7 mouse cellular contexts compared by ENCODE assay signal in genomic region chr17:32091364-32092240, GRCm38 (mm10). TPM values are rescaled to one million over a fixed set of nuclear protein-coding genes. Genes with fewer than 3 reads are reported as not detected.
A peak's percentile ranks its signal among the peaks of the same experiment; 100 is the strongest.
DNase-seq lines count a peak whose midpoint lies in the region; ATAC-seq and TF ChIP-seq lines count a peak whose summit lies in the region.
"Not testable (repeated sequence)": the region's sequence is repeated elsewhere in the genome, so short reads cannot be mapped to it uniquely, and the experiment has no call there.

No protein-coding gene starts in this region.

- H3K4me2 ChIP-seq in kidney, embryonic 14.5 days (replicated peaks; ENCODE audit: low read depth, low read length): peak overlapping the region; percentile 43
- H3K4me2 ChIP-seq in limb, embryonic 15.5 days: peak overlapping the region; percentile 55
- peak overlapping the region; percentile 55 for H3K4me2 ChIP-seq in midbrain, embryonic 16.5 days (ENCODE audit: low read length)

- H3K36me3 ChIP-seq in heart, embryonic 10.5 days; kidney, embryonic 14.5 days (ENCODE audit: control insufficient read depth, insufficient read depth, low read length); limb, embryonic 15.5 days; midbrain, embryonic 16.5 days (ENCODE audit: control insufficient read depth, insufficient read depth, low read length); spleen, adult 2 months (ENCODE audit: control insufficient read depth, insufficient read depth, low read length): not testable (repeated sequence)

- H3K9ac ChIP-seq in kidney, embryonic 14.5 days (ENCODE audit: low read depth, low read length); limb, embryonic 15.5 days: not testable (repeated sequence)
- H3K9ac ChIP-seq in midbrain, embryonic 16.5 days (ENCODE audit: low read depth, low read length): peak overlapping the region; percentile 58

- not testable (repeated sequence) for TF ChIP-seq CTCF in embryonic fibroblast, embryonic 13.5 days (IDR thresholded peaks at IDR 0.05; ENCODE audit: borderline replicate concordance, insufficient read depth, low read length); spleen, adult 2 months (IDR thresholded peaks at IDR 0.05; ENCODE audit: extremely low read depth, insufficient read depth, insufficient read length, insufficient replicate concordance)

- WGBS in heart, embryonic 10.5 days: 9% methylated on average over 15 of the region's 16 CpGs
- WGBS in kidney, embryonic 14.5 days: 5% methylated on average over 13 of the region's 16 CpGs
- 4% methylated on average over 14 of the region's 16 CpGs for WGBS in limb, embryonic 15.5 days
- 6% methylated on average over 14 of the region's 16 CpGs for WGBS in midbrain, embryonic 16.5 days
- 18% methylated on average over 16 of the region's 16 CpGs for WGBS in spleen, adult 2 months

- H3K27me3 ChIP-seq in heart, embryonic 10.5 days (ENCODE audit: insufficient read depth, poor library complexity, severe bottlenecking); kidney, embryonic 14.5 days (ENCODE audit: control insufficient read depth, insufficient read depth, low read length); limb, embryonic 15.5 days; midbrain, embryonic 16.5 days (ENCODE audit: control insufficient read depth, insufficient read depth, low read depth, low read length); spleen, adult 2 months (ENCODE audit: control insufficient read depth, insufficient read depth, low read length): not testable (repeated sequence)

- H3K4me1 ChIP-seq in embryonic fibroblast, embryonic 13.5 days (ENCODE audit: control insufficient read depth, insufficient read depth, low read length); kidney, embryonic 14.5 days (ENCODE audit: control insufficient read depth, insufficient read depth, low read length); midbrain, embryonic 16.5 days (ENCODE audit: control insufficient read depth, insufficient read depth, low read length); spleen, adult 2 months (ENCODE audit: control insufficient read depth, insufficient read depth, insufficient read length): not testable (repeated sequence)
- H3K4me1 ChIP-seq in heart, embryonic 10.5 days: peaks cover 20% of the 10 kb centered on the region
- H3K4me1 ChIP-seq in limb, embryonic 15.5 days: peaks cover 20% of the 10 kb centered on the region

- H3K4me3 ChIP-seq in embryonic fibroblast, embryonic 13.5 days (ENCODE audit: insufficient read depth, low read length): not testable (repeated sequence)
- peak overlapping the region; percentile 60 for H3K4me3 ChIP-seq in heart, embryonic 10.5 days
- H3K4me3 ChIP-seq in kidney, embryonic 14.5 days (ENCODE audit: low read length): peak overlapping the region; percentile 19
- H3K4me3 ChIP-seq in limb, embryonic 15.5 days: peak overlapping the region; percentile 29
- H3K4me3 ChIP-seq in midbrain, embryonic 16.5 days (ENCODE audit: low read depth, low read length): peak overlapping the region; percentile 23
- H3K4me3 ChIP-seq in spleen, adult 2 months (ENCODE audit: extremely low read depth, insufficient read depth, insufficient read length): peak overlapping the region; percentile 47; the same call in 1 of the 2 replicates

- H3K9me3 ChIP-seq in heart, embryonic 10.5 days; kidney, embryonic 14.5 days (ENCODE audit: control insufficient read depth, low read length); limb, embryonic 15.5 days; midbrain, embryonic 16.5 days (replicated peaks; ENCODE audit: control insufficient read depth, low read length, poor library complexity, severe bottlenecking): not testable (repeated sequence)

- peak; percentile 94 for ATAC-seq in kidney, embryonic 14.5 days (ENCODE audit: low FRiP score, low TSS enrichment)
- peak; percentile 81 for ATAC-seq in limb, embryonic 15.5 days (ENCODE audit: insufficient number of reproducible peaks, low FRiP score, low TSS enrichment, low read depth)
- ATAC-seq in midbrain, embryonic 16.5 days: peak; percentile 93

- peak; percentile 77 for DNase-seq in adrenal gland, postnatal 25 days
- DNase-seq in heart, embryonic 10.5 days (ENCODE audit: low spot score): peak; percentile 95
- peak; percentile 66 to 83 for DNase-seq in spleen, adult 2 months (ENCODE audit: low read depth in 1 of 2, low spot score in 2 of 2)

- TF ChIP-seq POLR2A in embryonic fibroblast, embryonic 13.5 days (IDR thresholded peaks at IDR 0.05; ENCODE audit: low read depth, low read length): peak; percentile 34; the same call in 1 of the 2 replicates
- TF ChIP-seq POLR2A in spleen, adult 2 months (IDR thresholded peaks at IDR 0.05; ENCODE audit: low read depth, low read length): not testable (repeated sequence)

- peak overlapping the region; percentile 82 for H3K27ac ChIP-seq in embryonic fibroblast, embryonic 13.5 days (ENCODE audit: insufficient read depth, low read length)
- H3K27ac ChIP-seq in heart, embryonic 10.5 days: peak overlapping the region; percentile 90
- H3K27ac ChIP-seq in kidney, embryonic 14.5 days (ENCODE audit: low read depth, low read length): peak overlapping the region; percentile 69; the same call in 1 of the 2 replicates
- H3K27ac ChIP-seq in limb, embryonic 15.5 days: peak overlapping the region; percentile 57
- H3K27ac ChIP-seq in midbrain, embryonic 16.5 days (ENCODE audit: low read length): peak overlapping the region; percentile 65; the same call in 1 of the 2 replicates
- H3K27ac ChIP-seq in spleen, adult 2 months (ENCODE audit: insufficient read depth, low read length): peak overlapping the region; percentile 39

RNA-seq across cellular contexts. Expression of gene Hsf2bp, which starts 55.5 kb away (rescaled TPM):
- 0.76 and 1.2 TPM in 2 replicates for total RNA-seq in adrenal gland, postnatal 25 days (2021)
- polyA plus RNA-seq in embryonic fibroblast, embryonic 13.5 days (2011; ENCODE audit: insufficient read length, low read depth, missing spikeins): not detected in 2 replicates
- polyA plus RNA-seq in heart, embryonic 10.5 days (2016; fragmentation: Nextera tagmentation; extraction: Ambion mirVana): 0.57 and 0.62 TPM in 2 replicates
- polyA plus RNA-seq in kidney, embryonic 14.5 days (2014; fragmentation: Nextera tagmentation; extraction: Ambion mirVana): 0.21 and 0.95 TPM in 2 replicates
- 0.99 and 1.2 TPM in 2 replicates for polyA plus RNA-seq in limb, embryonic 15.5 days (2015; fragmentation: Nextera tagmentation; extraction: Ambion mirVana)
- polyA plus RNA-seq in midbrain, embryonic 16.5 days (2015; fragmentation: Nextera tagmentation; extraction: Ambion mirVana): 0.65 and 0.76 TPM in 2 replicates
- 0.15 TPM in 1 of 2 replicates, not detected in the other for polyA plus RNA-seq in spleen, adult 2 months (2012; rRNA removed)

RNA-seq across cellular contexts. Expression of gene Rrp1b, which starts 55.7 kb away (rescaled TPM):
- total RNA-seq in adrenal gland, postnatal 25 days (2021): 27.5 and 29.5 TPM in 2 replicates
- 30.0 and 38.6 TPM in 2 replicates for polyA plus RNA-seq in embryonic fibroblast, embryonic 13.5 days (2011; ENCODE audit: insufficient read length, low read depth, missing spikeins)
- polyA plus RNA-seq in heart, embryonic 10.5 days (2016; fragmentation: Nextera tagmentation; extraction: Ambion mirVana): 51.2 and 76.6 TPM in 2 replicates
- 64.4 and 77.5 TPM in 2 replicates for polyA plus RNA-seq in kidney, embryonic 14.5 days (2014; fragmentation: Nextera tagmentation; extraction: Ambion mirVana)
- polyA plus RNA-seq in limb, embryonic 15.5 days (2015; fragmentation: Nextera tagmentation; extraction: Ambion mirVana): 56.5 and 62.3 TPM in 2 replicates
- 42.5 and 44.9 TPM in 2 replicates for polyA plus RNA-seq in midbrain, embryonic 16.5 days (2015; fragmentation: Nextera tagmentation; extraction: Ambion mirVana)
- 9.1 and 9.4 TPM in 2 replicates for polyA plus RNA-seq in spleen, adult 2 months (2012; rRNA removed)

Comparison
In these comparisons a context has a peak if more than half of its experiments do, and no peak if none do; other contexts are left out.
1. H3K27ac ChIP-seq: peak in every context shown above with its lines; median percentile 90 in heart, embryonic 10.5 days; 82 in embryonic fibroblast, embryonic 13.5 days; 69 in kidney, embryonic 14.5 days; 65 in midbrain, embryonic 16.5 days; 57 in limb, embryonic 15.5 days; 39 in spleen, adult 2 months.